Mouse (Mus musculus) limb, embryonic 13.5 days (tissue): Measurements from ENCODE around the gene Gm4969. TPM values are rescaled to one million over a fixed set of nuclear protein-coding genes. Genes with fewer than 3 reads are reported as not detected.
A peak's percentile ranks its signal among the peaks of the same experiment; 100 is the strongest.

Experiments
- ATAC-seq: fragments of 200-750 bp; cut with Nextera tagmentation; 2 replicates; pipeline ENCODE4 v1.8.0; 2017; ENCODE audit warnings: low read depth, moderate number of reproducible peaks, moderate TSS enrichment; ENCODE audit not compliant: low FRiP score
- H3K27ac ChIP-seq: fragments of 300-500 bp; sonication (generic); 2 replicates; pipeline ENCODE4 v1.5.1; 2015; ENCODE audit warnings: inconsistent platforms, mild to moderate bottlenecking, moderate library complexity
- H3K27me3 ChIP-seq: fragments of 300-500 bp; sonication (generic); 2 replicates; pipeline ENCODE4 v1.6.1; 2015; ENCODE audit warnings: mild to moderate bottlenecking, inconsistent platforms
- H3K36me3 ChIP-seq: fragments of 300-500 bp; sonication (generic); 2 replicates; pipeline ENCODE4 v1.6.1; 2015; ENCODE audit warnings: inconsistent platforms, mild to moderate bottlenecking, moderate library complexity
- H3K4me1 ChIP-seq: fragments of 300-500 bp; sonication (generic); 2 replicates; pipeline ENCODE4 v1.6.1; 2015; ENCODE audit warnings: inconsistent platforms
- H3K4me2 ChIP-seq: fragments of 300-500 bp; sonication (generic); replicated peaks from 2 replicates; pipeline ENCODE4 v1.6.1; 2015; ENCODE audit warnings: inconsistent platforms, mild to moderate bottlenecking, moderate library complexity
- H3K4me3 ChIP-seq: fragments of 300-500 bp; sonication (generic); 2 replicates; pipeline ENCODE4 v1.5.1; 2015; ENCODE audit warnings: moderate library complexity, mild to moderate bottlenecking, inconsistent platforms
- H3K9ac ChIP-seq: fragments of 300-500 bp; sonication (generic); 2 replicates; pipeline ENCODE4 v1.6.1; 2015; ENCODE audit warnings: mild to moderate bottlenecking, inconsistent platforms
- H3K9me3 ChIP-seq: fragments of 300-500 bp; sonication (generic); 2 replicates; pipeline ENCODE4 v1.6.1; 2016; ENCODE audit warnings: inconsistent platforms
- WGBS: fragments of 180-500 bp; shearing (Covaris S2); methylation state at CpG from one replicate; pipeline ENCODE4 v1.1.7; 2015; 5-methylcytosine and 5-hydroxymethylcytosine counted together
- polyA plus RNA-seq: library from polyadenylated mRNA; unstranded; fragments of >200 nt; fragmentation: Nextera tagmentation; extraction: Ambion mirVana; gene quantifications from 2 replicates; pipeline ENCODE4 v1.2.1, GENCODE M21; 2015

Gm4969 gene
- polyA plus RNA-seq, 1 experiment from 2014 or later: 4.3 TPM

DNA sequence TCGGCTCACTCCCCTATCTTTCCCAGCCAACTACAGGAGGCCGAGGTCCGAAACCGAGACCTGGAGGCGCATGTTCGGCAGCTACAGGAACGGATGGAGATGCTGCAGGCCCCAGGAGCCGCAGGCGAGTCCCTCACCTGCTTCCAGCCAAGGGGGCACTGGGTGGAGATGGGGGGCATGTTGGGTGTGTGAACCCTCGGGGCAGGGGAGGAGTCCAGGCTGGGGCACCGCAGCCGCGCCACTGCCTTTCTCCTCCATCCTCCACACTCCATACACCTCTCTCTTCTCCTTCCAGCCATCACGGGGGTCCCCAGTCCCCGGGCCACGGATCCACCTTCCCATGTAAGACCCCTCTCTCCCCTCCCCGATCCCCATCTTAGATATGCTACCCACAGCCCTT is 26.3 kb downstream of the Gm4969 start:
- ATAC-seq: no peak
- Histone ChIP-seq H3K27me3 (peaks cover 7% of the 10 kb centered on the region), H3K9ac (peak overlapping the region; percentile 68)

GRCm38 (mm10) chr7:19088813-19089212 is 29.4 kb downstream of the Gm4969 start:
- ATAC-seq: no peak
- Histone ChIP-seq H3K27ac (no peak overlapping the region), H3K4me1 (peaks cover 47% of the 10 kb centered on the region), H3K27me3 (peaks cover 7% of the 10 kb centered on the region), H3K9ac (no peak overlapping the region), H3K4me3 (no peak overlapping the region), H3K36me3 (peaks cover 45% of the 10 kb centered on the region), H3K4me2 (no peak overlapping the region), H3K9me3 (no peaks in the 10 kb centered on the region)
- 36% methylated on average over 10 of the region's 10 CpGs for WGBS

More for the DNA sequence above, 26.3 kb downstream of the Gm4969 start:
- H3K4me1 ChIP-seq: peaks cover 33% of the 10 kb centered on the region
- H3K36me3 ChIP-seq: peaks cover 48% of the 10 kb centered on the region
- H3K27ac ChIP-seq: no peak overlapping the region
- peak overlapping the region; percentile 88; the same call in 1 of the 2 replicates for H3K4me3 ChIP-seq
- no peaks in the 10 kb centered on the region for H3K9me3 ChIP-seq
- WGBS: 37% methylated on average over 15 of the region's 17 CpGs
- peak overlapping the region; percentile 96 for H3K4me2 ChIP-seq

DNA sequence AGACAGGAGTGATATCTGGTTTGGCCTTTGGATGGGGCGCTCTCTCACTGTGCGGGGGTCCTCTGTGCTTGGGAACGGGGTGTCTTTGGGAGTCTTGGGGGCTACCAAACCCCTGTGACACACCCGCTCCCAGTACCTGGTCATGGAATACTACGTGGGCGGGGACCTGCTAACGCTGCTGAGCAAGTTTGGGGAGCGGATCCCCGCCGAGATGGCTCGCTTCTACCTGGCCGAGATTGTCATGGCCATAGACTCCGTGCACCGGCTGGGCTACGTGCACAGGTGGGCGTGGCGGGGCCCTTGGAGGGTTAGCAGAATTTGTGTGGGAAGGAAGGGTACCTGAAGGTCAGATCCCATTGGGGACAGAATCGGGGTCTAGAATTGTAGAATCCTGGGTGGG is 31.4 kb downstream of the Gm4969 start:
- Histone ChIP-seq H3K36me3 (peaks cover 58% of the 10 kb centered on the region), H3K4me2 (no peak overlapping the region), H3K4me1 (peaks cover 50% of the 10 kb centered on the region), H3K27me3 (peaks cover 3% of the 10 kb centered on the region; the same call in 1 of the 2 replicates), H3K9ac (no peak overlapping the region), H3K27ac (no peak overlapping the region), H3K4me3 (no peak overlapping the region), H3K9me3 (no peaks in the 10 kb centered on the region)
- WGBS: 62% methylated on average over 18 of the region's 18 CpGs
- ATAC-seq: no peak

DNA sequence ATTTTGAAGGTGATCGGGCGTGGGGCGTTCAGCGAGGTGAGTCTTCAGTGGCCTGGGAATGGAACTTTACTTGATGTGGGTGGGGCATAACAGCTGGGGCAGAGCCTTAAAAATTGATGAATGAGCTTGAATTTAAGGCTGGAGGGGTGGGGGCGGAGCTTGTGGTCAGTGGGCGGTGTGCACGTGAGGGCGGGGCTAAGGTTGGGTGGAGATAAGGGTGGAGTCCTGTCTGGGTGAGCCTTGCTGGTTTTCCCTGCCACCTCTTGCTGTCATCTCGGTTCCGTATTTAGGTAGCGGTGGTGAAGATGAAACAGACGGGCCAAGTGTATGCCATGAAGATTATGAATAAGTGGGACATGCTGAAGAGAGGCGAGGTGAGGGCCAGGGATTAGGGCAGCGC is 32.1 kb downstream of the Gm4969 start:
- Histone ChIP-seq H3K4me2 (peak overlapping the region; percentile 50), H3K9ac (no peak overlapping the region), H3K9me3 (no peaks in the 10 kb centered on the region), H3K27ac (no peak overlapping the region), H3K4me3 (peak overlapping the region; percentile 27; the same call in 1 of the 2 replicates), H3K27me3 (no peaks in the 10 kb centered on the region), H3K4me1 (peaks cover 48% of the 10 kb centered on the region), H3K36me3 (peaks cover 62% of the 10 kb centered on the region)
- 8% methylated on average over 14 of the region's 14 CpGs for WGBS
- no peak for ATAC-seq

- Histone ChIP-seq H3K9me3 (no peaks in the 10 kb centered on the region), H3K4me3 (peak overlapping the region; percentile 27), H3K9ac (peak overlapping the region; percentile 53; the same call in 1 of the 2 replicates), H3K4me1 (peaks cover 48% of the 10 kb centered on the region), H3K27ac (no peak overlapping the region), H3K27me3 (no peaks in the 10 kb centered on the region), H3K4me2 (peak overlapping the region; percentile 50), H3K36me3 (peaks cover 62% of the 10 kb centered on the region)
- 10% methylated on average over 6 of the region's 6 CpGs for WGBS
- no peak for ATAC-seq
Observed at GRCm38 (mm10) chr7:19085495-19085894, 32.7 kb downstream of the Gm4969 start.

DNA sequence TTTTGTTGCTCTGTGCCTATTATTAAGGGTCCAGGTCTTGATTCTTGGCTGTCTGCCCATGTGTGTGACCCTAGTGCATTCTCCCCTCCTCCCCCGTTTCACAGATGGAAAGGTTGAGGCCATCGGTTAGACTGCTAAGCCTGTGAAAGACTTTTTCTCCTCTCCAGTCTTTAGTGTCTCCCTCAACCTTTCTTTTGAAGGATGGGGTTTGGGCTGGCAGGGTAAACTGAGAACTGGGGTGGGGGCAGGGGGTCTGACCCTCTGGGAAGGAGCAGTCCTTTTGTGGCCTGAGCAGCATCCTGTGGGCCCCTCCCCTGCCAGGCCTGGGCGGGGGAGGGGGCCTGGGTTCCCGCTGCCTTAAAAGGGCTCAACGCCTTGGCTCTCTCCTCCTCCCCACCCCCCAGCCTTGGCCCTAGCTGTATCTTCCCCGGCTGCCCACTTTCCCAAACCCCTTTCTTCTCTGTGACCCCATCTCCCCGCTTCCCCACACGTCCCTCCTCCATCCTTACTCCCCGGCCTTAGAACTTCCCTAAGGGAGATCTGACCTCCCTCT is 33.2 kb downstream of the Gm4969 start:
- H3K27me3 ChIP-seq: no peaks in the 10 kb centered on the region
- no peak overlapping the region for H3K27ac ChIP-seq
- no peak for ATAC-seq
- H3K9ac ChIP-seq: peak overlapping the region; percentile 53; the same call in 1 of the 2 replicates
- H3K36me3 ChIP-seq: peaks cover 62% of the 10 kb centered on the region
- no peaks in the 10 kb centered on the region for H3K9me3 ChIP-seq
- peak overlapping the region; percentile 27 for H3K4me3 ChIP-seq
- H3K4me1 ChIP-seq: peaks cover 48% of the 10 kb centered on the region
- WGBS: 20% methylated on average over 9 of the region's 9 CpGs
- peak overlapping the region; percentile 50 for H3K4me2 ChIP-seq

DNA sequence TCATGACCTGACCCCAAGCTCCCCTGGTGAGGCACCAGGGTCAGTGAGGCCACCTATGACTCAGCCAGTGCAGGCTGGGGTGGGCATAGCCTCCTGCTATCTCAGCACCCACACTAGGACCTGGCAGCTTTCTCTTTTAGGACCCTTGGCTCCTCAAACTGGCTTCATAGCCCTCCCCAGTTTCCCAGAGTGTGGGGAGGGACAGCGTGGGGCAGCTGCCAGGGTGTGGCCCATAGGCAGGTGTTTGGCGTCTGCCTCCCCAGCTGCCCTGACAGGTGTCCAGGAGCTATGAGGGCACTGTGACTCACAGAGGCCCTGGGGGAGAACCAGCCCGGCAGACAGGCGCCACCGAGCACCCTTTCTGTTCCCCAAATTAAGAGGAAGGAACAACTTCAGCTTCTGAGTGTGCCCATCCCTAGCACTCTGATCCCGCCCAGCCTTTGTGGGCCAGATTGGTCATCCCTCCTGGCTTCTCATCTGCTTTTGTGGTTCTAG is 33.8 kb downstream of the Gm4969 start:
- Histone ChIP-seq H3K4me1 (peaks cover 48% of the 10 kb centered on the region), H3K9ac (0 out of 2 replicates have a peak overlapping the region, but pooled peaks have one; percentile 46), H3K27me3 (no peaks in the 10 kb centered on the region), H3K4me3 (peak overlapping the region; percentile 27), H3K9me3 (no peaks in the 10 kb centered on the region), H3K36me3 (peaks cover 64% of the 10 kb centered on the region), H3K27ac (peak overlapping the region; percentile 49; the same call in 1 of the 2 replicates), H3K4me2 (peak overlapping the region; percentile 50)
- ATAC-seq: no peak
- WGBS: 71% methylated on average over 6 of the region's 6 CpGs

DNA sequence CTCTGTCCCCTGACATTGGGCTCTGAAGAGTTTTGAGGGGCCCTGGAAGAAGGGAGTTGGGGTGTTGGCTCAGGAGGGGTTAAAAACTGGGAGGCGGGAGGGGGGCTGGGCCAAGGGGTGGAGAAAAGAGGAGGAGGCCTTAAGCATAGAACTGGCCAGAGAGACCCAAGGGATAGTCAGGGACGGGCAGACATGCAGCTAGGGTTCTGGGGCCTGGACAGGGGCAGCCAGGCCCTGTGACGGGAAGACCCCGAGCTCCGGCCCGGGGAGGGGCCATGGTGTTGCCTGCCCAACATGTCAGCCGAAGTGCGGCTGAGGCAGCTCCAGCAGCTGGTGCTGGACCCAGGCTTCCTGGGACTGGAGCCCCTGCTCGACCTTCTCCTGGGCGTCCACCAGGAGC is 34.5 kb downstream of the Gm4969 start, which contains the start of gene Dmpk:
TSS of gene Dmpk (plus strand) at position 149 of the 400 bp plus-strand sequence.
- H3K27ac ChIP-seq: peak within 1 kb of the TSS; percentile 49; the same call in 1 of the 2 replicates
- H3K9me3 ChIP-seq: no peaks in the 10 kb centered on the region
- WGBS: 42% methylated on average over 10 of the region's 10 CpGs
- ATAC-seq: peak; percentile 25; the same call in 1 of the 2 replicates
- H3K4me3 ChIP-seq: peak within 1 kb of the TSS; percentile 27
- H3K4me1 ChIP-seq: peaks cover 48% of the 10 kb centered on the region
- peak within 1 kb of the TSS; percentile 50 for H3K4me2 ChIP-seq
- H3K27me3 ChIP-seq: no peaks in the 10 kb centered on the region
- peaks cover 69% of the 10 kb centered on the region for H3K36me3 ChIP-seq
- H3K9ac ChIP-seq: peak within 1 kb of the TSS; percentile 46; the same call in 1 of the 2 replicates

DNA sequence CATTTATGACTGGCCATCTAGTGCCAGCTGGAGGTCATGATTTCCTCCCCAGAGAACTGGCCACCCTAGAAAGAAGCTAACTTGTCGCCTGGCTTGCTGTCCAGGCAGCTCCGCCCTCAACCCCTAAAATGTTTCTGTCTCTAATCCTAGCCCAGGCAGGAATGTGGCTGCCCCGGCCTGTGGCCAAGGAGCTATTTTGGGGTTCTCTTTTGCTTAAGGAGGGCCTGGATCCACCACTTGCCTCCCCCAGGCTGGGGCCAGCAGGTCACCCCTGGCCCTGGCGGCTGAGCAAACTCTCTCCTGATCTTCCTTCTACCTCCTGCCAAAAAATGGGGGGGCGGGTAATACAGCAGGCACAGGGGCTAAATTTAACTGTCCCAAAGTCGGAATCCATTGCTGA is 35.1 kb downstream of the Gm4969 start:
- H3K4me3 ChIP-seq: 0 out of 2 replicates have a peak overlapping the region, but pooled peaks have one; percentile 27
- peak overlapping the region; percentile 50 for H3K4me2 ChIP-seq
- H3K27me3 ChIP-seq: no peaks in the 10 kb centered on the region
- H3K9me3 ChIP-seq: no peaks in the 10 kb centered on the region
- ATAC-seq: 0 out of 2 replicates have a peak, but pooled peaks have one; percentile 1
- H3K27ac ChIP-seq: no peak overlapping the region
- peak overlapping the region; percentile 46; the same call in 1 of the 2 replicates for H3K9ac ChIP-seq
- H3K4me1 ChIP-seq: peaks cover 48% of the 10 kb centered on the region
- WGBS: 53% methylated on average over 6 of the region's 6 CpGs
- peaks cover 69% of the 10 kb centered on the region for H3K36me3 ChIP-seq

DNA sequence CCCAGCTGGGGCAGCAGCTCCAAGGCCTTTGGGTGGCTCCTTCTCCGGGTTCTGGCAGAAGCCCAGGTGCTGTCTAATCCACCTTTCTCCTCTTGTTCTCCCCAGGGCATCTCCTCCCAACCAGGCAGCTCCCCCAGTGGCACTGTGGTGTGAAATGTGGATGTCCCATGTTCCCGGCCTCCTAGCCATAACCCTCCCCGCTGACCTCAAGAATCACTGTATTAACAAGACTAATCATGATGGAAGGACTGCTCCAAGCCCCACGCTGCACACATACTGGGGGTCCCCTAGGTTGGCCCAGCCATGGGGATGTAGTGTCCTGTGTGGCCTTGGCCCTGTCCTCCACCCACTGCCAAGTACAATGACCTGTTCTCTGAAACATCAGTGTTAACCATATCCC is 36.0 kb downstream of the Gm4969 start:
- ATAC-seq: no peak
- WGBS: 81% methylated on average over 4 of the region's 4 CpGs
- Histone ChIP-seq H3K4me2 (no peak overlapping the region), H3K27ac (no peak overlapping the region; the same call in 1 of the 2 replicates), H3K36me3 (peaks cover 64% of the 10 kb centered on the region), H3K27me3 (no peaks in the 10 kb centered on the region), H3K9ac (no peak overlapping the region), H3K4me1 (peaks cover 56% of the 10 kb centered on the region), H3K9me3 (no peaks in the 10 kb centered on the region), H3K4me3 (no peak overlapping the region)

DNA sequence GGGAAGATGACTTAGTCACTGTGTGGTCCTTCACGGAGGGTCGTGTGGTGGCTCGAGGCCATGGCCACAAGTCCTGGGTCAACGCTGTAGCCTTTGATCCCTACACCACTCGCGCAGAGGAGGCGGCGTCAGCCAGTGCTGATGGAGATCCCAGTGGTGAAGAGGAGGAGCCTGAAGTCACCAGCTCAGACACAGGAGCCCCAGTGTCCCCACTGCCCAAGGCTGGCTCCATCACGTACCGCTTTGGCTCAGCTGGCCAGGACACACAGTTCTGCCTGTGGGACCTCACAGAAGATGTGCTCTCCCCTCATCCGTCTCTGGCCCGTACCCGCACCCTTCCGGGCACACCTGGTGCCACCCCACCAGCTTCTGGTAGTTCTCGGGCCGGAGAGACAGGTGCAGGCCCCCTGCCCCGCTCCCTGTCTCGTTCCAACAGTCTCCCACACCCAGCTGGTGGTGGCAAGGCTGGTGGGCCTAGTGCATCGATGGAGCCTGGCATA is 37.7 kb downstream of the Gm4969 start:
- no peaks in the 10 kb centered on the region for H3K27me3 ChIP-seq
- H3K4me1 ChIP-seq: peaks cover 53% of the 10 kb centered on the region
- peaks cover 58% of the 10 kb centered on the region for H3K36me3 ChIP-seq
- H3K9me3 ChIP-seq: no peaks in the 10 kb centered on the region
- H3K4me2 ChIP-seq: no peak overlapping the region
- H3K4me3 ChIP-seq: no peak overlapping the region
- ATAC-seq: no peak
- H3K9ac ChIP-seq: no peak overlapping the region
- H3K27ac ChIP-seq: no peak overlapping the region
- 82% methylated on average over 19 of the region's 19 CpGs for WGBS

GRCm38 (mm10) chr7:19078732-19079131 is 39.4 kb downstream of the Gm4969 start:
- H3K27me3 ChIP-seq: no peaks in the 10 kb centered on the region
- no peaks in the 10 kb centered on the region for H3K9me3 ChIP-seq
- no peak overlapping the region for H3K9ac ChIP-seq
- 75% methylated on average over 3 of the region's 3 CpGs for whole genome bisulfite sequencing
- H3K4me1 ChIP-seq: peaks cover 40% of the 10 kb centered on the region
- H3K36me3 ChIP-seq: peaks cover 58% of the 10 kb centered on the region
- no peak overlapping the region for H3K4me2 ChIP-seq
- no peak overlapping the region for H3K27ac ChIP-seq
- no peak for ATAC-seq
- H3K4me3 ChIP-seq: no peak overlapping the region
